Mouse (Mus musculus): Measurements from ENCODE around the gene Daxx. TPM values are rescaled to one million over a fixed set of nuclear protein-coding genes. Genes with fewer than 3 reads are reported as not detected.
A peak's percentile ranks its signal among the peaks of the same experiment; 100 is the strongest.

Daxx gene
- polyA plus RNA-seq, 1 experiment from 2014 or later, result 52.9 TPM

- Histone ChIP-seq H3K36me3 (peaks cover 43% of the 10 kb centered on the region), H3K4me1 (peaks cover 29% of the 10 kb centered on the region), H3K4me3 (peak overlapping the region; percentile 98), H3K27ac (peak overlapping the region; percentile 95), H3K27me3 (ENCODE audit: insufficient read depth, poor library complexity, severe bottlenecking) (no peaks in the 10 kb centered on the region), H3K9me3 (no peaks in the 10 kb centered on the region)
- DNase-seq (ENCODE audit: low spot score), result no peak
- WGBS, result under 1% methylated on average over 45 of the region's 45 CpGs
Observed at GRCm38 (mm10) chr17:33930280-33931158, 21.3 kb downstream of the Daxx start.

- no peaks in the 10 kb centered on the region for H3K9me3 ChIP-seq
- H3K36me3 ChIP-seq, result peaks cover 48% of the 10 kb centered on the region
- WGBS, result 30% methylated on average over 18 of the region's 18 CpGs
- H3K27ac ChIP-seq, result peak overlapping the region; percentile 95
- no peaks in the 10 kb centered on the region for H3K27me3 ChIP-seq (ENCODE audit: insufficient read depth, poor library complexity, severe bottlenecking)
- peak overlapping the region; percentile 98 for H3K4me3 ChIP-seq
- DNase-seq (ENCODE audit: low spot score), result no peak
- peaks cover 29% of the 10 kb centered on the region for H3K4me1 ChIP-seq
Observed at GRCm38 (mm10) chr17:33931159-33931866, 22.1 kb downstream of the Daxx start.

GRCm38 (mm10) chr17:33931947-33932346, 22.7 kb downstream of the Daxx start:
- Histone ChIP-seq H3K27me3 (ENCODE audit: insufficient read depth, poor library complexity, severe bottlenecking) (no peaks in the 10 kb centered on the region), H3K4me1 (peaks cover 29% of the 10 kb centered on the region), H3K36me3 (peaks cover 49% of the 10 kb centered on the region), H3K27ac (no peak overlapping the region), H3K9me3 (no peaks in the 10 kb centered on the region), H3K4me3 (no peak overlapping the region)
- WGBS, result 88% methylated on average over 11 of the region's 11 CpGs
- DNase-seq (ENCODE audit: low spot score), result no peak

- peaks cover 29% of the 10 kb centered on the region for H3K4me1 ChIP-seq
- H3K4me3 ChIP-seq, result no peak overlapping the region
- no peak overlapping the region for H3K27ac ChIP-seq
- WGBS, result 87% methylated on average over 14 of the region's 14 CpGs
- no peaks in the 10 kb centered on the region for H3K9me3 ChIP-seq
- H3K27me3 ChIP-seq (ENCODE audit: insufficient read depth, poor library complexity, severe bottlenecking), result no peaks in the 10 kb centered on the region
- no peak for DNase-seq (ENCODE audit: low spot score)
- peaks cover 54% of the 10 kb centered on the region for H3K36me3 ChIP-seq
Observed at GRCm38 (mm10) chr17:33932448-33932847, 23.2 kb downstream of the Daxx start.

GRCm38 (mm10) chr17:33932970-33933369, 23.8 kb downstream of the Daxx start:
- Histone ChIP-seq H3K27me3 (ENCODE audit: insufficient read depth, poor library complexity, severe bottlenecking) (no peaks in the 10 kb centered on the region), H3K36me3 (peaks cover 57% of the 10 kb centered on the region), H3K9me3 (no peaks in the 10 kb centered on the region), H3K27ac (no peak overlapping the region), H3K4me3 (no peak overlapping the region), H3K4me1 (peaks cover 26% of the 10 kb centered on the region)
- DNase-seq (ENCODE audit: low spot score), result no peak
- 84% methylated on average over 15 of the region's 15 CpGs for WGBS

- H3K9me3 ChIP-seq, result no peaks in the 10 kb centered on the region
- H3K4me3 ChIP-seq, result no peak overlapping the region
- H3K4me1 ChIP-seq, result peaks cover 27% of the 10 kb centered on the region
- H3K27me3 ChIP-seq (ENCODE audit: insufficient read depth, poor library complexity, severe bottlenecking), result no peaks in the 10 kb centered on the region
- no peak overlapping the region for H3K27ac ChIP-seq
- peaks cover 67% of the 10 kb centered on the region for H3K36me3 ChIP-seq
- DNase-seq (ENCODE audit: low spot score), result no peak
- WGBS, result 84% methylated on average over 21 of the region's 21 CpGs
Observed at GRCm38 (mm10) chr17:33935422-33936055, 26.3 kb downstream of the Daxx start.

GRCm38 (mm10) chr17:33936993-33937392, 27.8 kb downstream of the Daxx start:
- Histone ChIP-seq H3K4me3 (0 out of 2 replicates have a peak overlapping the region, but pooled peaks have one; percentile 16), H3K27me3 (ENCODE audit: insufficient read depth, poor library complexity, severe bottlenecking) (no peaks in the 10 kb centered on the region), H3K27ac (no peak overlapping the region), H3K9me3 (no peaks in the 10 kb centered on the region), H3K36me3 (peaks cover 67% of the 10 kb centered on the region), H3K4me1 (peaks cover 30% of the 10 kb centered on the region)
- DNase-seq (ENCODE audit: low spot score), result no peak
- 84% methylated on average over 15 of the region's 15 CpGs for WGBS

GRCm38 (mm10) chr17:33938783-33939182, 29.6 kb downstream of the Daxx start:
- no peaks in the 10 kb centered on the region for H3K27me3 ChIP-seq (ENCODE audit: insufficient read depth, poor library complexity, severe bottlenecking)
- H3K4me1 ChIP-seq, result peaks cover 26% of the 10 kb centered on the region
- H3K9me3 ChIP-seq, result no peaks in the 10 kb centered on the region
- no peak for DNase-seq (ENCODE audit: low spot score)
- 79% methylated on average over 11 of the region's 11 CpGs for WGBS
- peaks cover 63% of the 10 kb centered on the region for H3K36me3 ChIP-seq
- H3K27ac ChIP-seq, result no peak overlapping the region
- peak overlapping the region; percentile 93 for H3K4me3 ChIP-seq

GRCm38 (mm10) chr17:33940206-33940805, 31.1 kb downstream of the Daxx start, which contains the start of the genes Pfdn6 and Wdr46:
Gene Pfdn6 (minus strand): TSS chr17:33940343.
Gene Wdr46 (plus strand): TSS chr17:33940660.
- peaks cover 63% of the 10 kb centered on the region for H3K36me3 ChIP-seq
- peak within 1 kb of the TSS; percentile 87 for H3K27ac ChIP-seq

GRCm38 (mm10) chr17:33940981-33941380, 31.8 kb downstream of the Daxx start:
- DNase-seq (ENCODE audit: low spot score), result no peak
- peaks cover 26% of the 10 kb centered on the region for H3K4me1 ChIP-seq
- no peaks in the 10 kb centered on the region for H3K9me3 ChIP-seq
- peak overlapping the region; percentile 87 for H3K27ac ChIP-seq
- H3K27me3 ChIP-seq (ENCODE audit: insufficient read depth, poor library complexity, severe bottlenecking), result no peaks in the 10 kb centered on the region
- peaks cover 63% of the 10 kb centered on the region for H3K36me3 ChIP-seq
- under 1% methylated on average over 26 of the region's 26 CpGs for WGBS
- peak overlapping the region; percentile 93 for H3K4me3 ChIP-seq

More at GRCm38 (mm10) chr17:33940206-33940805, 31.1 kb downstream of the Daxx start, which contains the start of the genes Pfdn6 and Wdr46:
- H3K9me3 ChIP-seq, result no peaks in the 10 kb centered on the region
- H3K27me3 ChIP-seq (ENCODE audit: insufficient read depth, poor library complexity, severe bottlenecking), result no peaks in the 10 kb centered on the region
- WGBS, result under 1% methylated on average over 36 of the region's 36 CpGs
- DNase-seq (ENCODE audit: low spot score), result peak; percentile 95
- H3K4me3 ChIP-seq, result peak within 1 kb of the TSS; percentile 93
- peaks cover 26% of the 10 kb centered on the region for H3K4me1 ChIP-seq

- no peaks in the 10 kb centered on the region for H3K27me3 ChIP-seq (ENCODE audit: insufficient read depth, poor library complexity, severe bottlenecking)
- no peak for DNase-seq (ENCODE audit: low spot score)
- H3K27ac ChIP-seq, result peak overlapping the region; percentile 87; the same call in 1 of the 2 replicates
- H3K4me1 ChIP-seq, result peaks cover 26% of the 10 kb centered on the region
- H3K4me3 ChIP-seq, result peak overlapping the region; percentile 93
- H3K9me3 ChIP-seq, result no peaks in the 10 kb centered on the region
- peaks cover 64% of the 10 kb centered on the region for H3K36me3 ChIP-seq
- WGBS, result 59% methylated on average over 19 of the region's 19 CpGs
Observed at GRCm38 (mm10) chr17:33941381-33941780, 32.2 kb downstream of the Daxx start.

GRCm38 (mm10) chr17:33943454-33943853, 34.2 kb downstream of the Daxx start:
- Histone ChIP-seq H3K36me3 (peaks cover 65% of the 10 kb centered on the region), H3K27me3 (ENCODE audit: insufficient read depth, poor library complexity, severe bottlenecking) (no peaks in the 10 kb centered on the region), H3K9me3 (no peaks in the 10 kb centered on the region), H3K4me1 (peaks cover 26% of the 10 kb centered on the region), H3K27ac (no peak overlapping the region), H3K4me3 (0 out of 2 replicates have a peak overlapping the region, but pooled peaks have one; percentile 9)
- WGBS, result 90% methylated on average over 15 of the region's 15 CpGs
- no peak for DNase-seq (ENCODE audit: low spot score)
